Mouse (Mus musculus): ENCODE measurements at regions not wholly inside any gene's neighbourhood (a gene's known extent, or its start where the extent isn't known, plus 50 kb on each side); places are given as distances from the start of the nearest gene placed in this dataset.

GRCm38 (mm10) chr2:46913496-46913895 is 1796.3 kb upstream of the Zeb2 start:
- TF ChIP-seq CTCF (IDR thresholded peaks at IDR 0.05 in 2 of 3, conservative IDR thresholded peaks at IDR 0.05 in 1 of 3; ENCODE audit: control insufficient read depth in 1 of 3, insufficient read depth in 1 of 3, low read depth in 2 of 3, low read length in 3 of 3, poor library complexity in 1 of 3, severe bottlenecking in 1 of 3) (no peak), POLR2AphosphoS2 (IDR thresholded peaks at IDR 0.05; ENCODE audit: low read length) (no peak), MXI1 (IDR thresholded peaks at IDR 0.05; ENCODE audit: low read depth, low read length) (no peak), GATA1 (IDR thresholded peaks at IDR 0.05; ENCODE audit: low read depth, low read length) (no peak), USF2 (IDR thresholded peaks at IDR 0.05; ENCODE audit: borderline replicate concordance in 1 of 2, insufficient read depth in 1 of 2, low read depth in 1 of 2, low read length in 2 of 2) (no peak), ZMIZ1 (IDR thresholded peaks at IDR 0.05; ENCODE audit: low read depth, low read length) (no peak), EP300 (IDR thresholded peaks at IDR 0.05; ENCODE audit: low read depth in 1 of 2, low read length in 2 of 2) (no peak), MYC (IDR thresholded peaks at IDR 0.05; ENCODE audit: low read depth, low read length) (no peak), ELF1 (IDR thresholded peaks at IDR 0.05; ENCODE audit: low read depth, low read length) (no peak), POLR2A (IDR thresholded peaks at IDR 0.05; ENCODE audit: control insufficient read depth in 1 of 2, insufficient read depth in 1 of 2, low read depth in 1 of 2, low read length in 2 of 2, poor library complexity in 1 of 2) (no peak), CHD2 (IDR thresholded peaks at IDR 0.05; ENCODE audit: low read length) (no peak), POLR2AphosphoS5 (IDR thresholded peaks at IDR 0.05; ENCODE audit: borderline replicate concordance, low read depth, low read length) (no peak), JUND (IDR thresholded peaks at IDR 0.05; ENCODE audit: low read depth, low read length) (no peak), E2F4 (IDR thresholded peaks at IDR 0.05; ENCODE audit: borderline replicate concordance, low read depth, low read length) (no peak)

Data from MEL (cell line).